Mouse (Mus musculus) urinary bladder, postnatal 25 days (tissue): ENCODE data around the gene Scgb1c1.

ENCODE experiments used
- DNase-seq: peaks from one replicate; pipeline ENCODE4 v3.0.0; 2022; ENCODE audit warnings: low spot score

Gene Scgb1c1

DNA sequence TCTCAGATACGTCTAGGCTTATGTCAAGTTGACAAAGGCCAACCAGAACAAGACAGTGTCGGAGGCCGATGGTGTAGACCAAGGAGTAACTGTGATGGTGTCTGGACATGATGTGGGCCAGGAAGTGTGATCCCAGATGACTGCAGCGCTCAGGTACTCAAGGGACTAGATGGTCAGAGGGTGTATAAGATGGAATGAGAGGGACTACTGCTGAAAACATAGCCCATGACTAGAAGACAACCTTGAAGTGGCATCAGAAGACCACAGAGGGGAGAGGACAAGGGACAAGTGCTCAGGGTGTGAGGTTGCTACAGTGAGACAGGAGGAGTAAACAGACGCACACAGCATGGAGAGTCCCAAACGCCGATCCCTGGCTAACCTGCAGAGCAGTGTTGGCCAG lies 1.5 kb upstream of the Scgb1c1 start:
- DNase-seq: no peak

DNA sequence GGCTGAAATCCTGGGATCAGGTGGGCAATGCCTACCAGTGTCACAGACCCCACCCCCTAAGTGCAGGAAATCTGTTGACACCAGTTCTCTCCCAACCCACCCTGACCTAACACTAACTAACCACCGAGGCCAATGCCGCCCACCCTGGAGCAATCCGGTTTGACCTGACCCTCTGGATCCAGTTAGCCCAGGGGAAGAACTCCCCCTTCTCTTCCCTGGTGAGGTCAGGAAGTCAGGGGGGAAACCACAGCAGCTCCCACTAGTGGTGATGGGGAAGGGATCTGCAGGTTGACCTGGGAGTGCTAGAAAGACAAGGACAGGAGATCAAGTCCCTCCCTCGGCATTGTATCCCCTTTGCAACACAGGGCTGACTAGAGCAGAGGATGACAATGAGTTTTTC lies 336 bp downstream of the Scgb1c1 start:
- DNase-seq: no peak

DNA sequence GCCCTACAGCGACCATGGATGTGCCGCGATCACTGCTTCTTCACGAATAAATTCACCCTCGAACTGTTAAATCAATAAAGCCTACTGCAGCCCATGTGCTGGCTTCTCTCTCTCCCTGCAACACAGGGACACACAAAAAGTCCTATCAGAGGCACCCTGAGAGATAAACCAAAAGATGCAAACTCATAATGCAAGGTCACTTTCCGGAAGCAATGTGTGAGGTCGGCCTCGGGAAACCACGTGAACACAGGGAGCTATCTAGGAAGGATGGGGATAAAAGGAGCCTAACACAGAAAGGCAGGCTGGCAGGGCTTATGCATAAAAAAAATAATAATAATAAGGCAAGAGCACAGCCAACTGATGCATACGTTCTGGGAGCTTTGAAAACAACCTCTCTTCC lies 1.3 kb downstream of the Scgb1c1 start:
- no peak for DNase-seq

GRCm38 (mm10) chr7:140847755-140848580 lies 2.6 kb downstream of the Scgb1c1 start, which contains the start of gene Odf3:
Odf3 (plus strand) TSS chr7:140847805.
- no peak for DNase-seq

DNA sequence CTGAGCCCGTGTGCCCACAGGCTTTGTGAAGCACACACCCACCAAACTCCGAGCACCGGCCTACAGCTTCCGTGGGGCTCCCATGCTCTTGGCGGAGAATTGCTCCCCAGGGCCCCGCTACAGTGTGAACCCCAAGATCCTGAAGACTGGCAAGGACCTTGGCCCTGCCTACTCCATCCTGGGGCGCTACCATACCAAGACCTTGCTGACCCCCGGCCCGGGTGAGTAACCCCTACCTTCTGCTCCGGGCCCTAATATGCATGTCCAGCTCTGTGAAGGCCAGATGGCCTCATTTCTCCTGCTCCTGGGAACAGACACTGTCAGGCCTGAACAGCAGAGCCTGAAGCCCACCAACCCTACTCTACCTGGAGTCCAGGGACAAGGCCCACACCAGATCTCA lies 3.2 kb downstream of the Scgb1c1 start:
- DNase-seq: no peak

DNA sequence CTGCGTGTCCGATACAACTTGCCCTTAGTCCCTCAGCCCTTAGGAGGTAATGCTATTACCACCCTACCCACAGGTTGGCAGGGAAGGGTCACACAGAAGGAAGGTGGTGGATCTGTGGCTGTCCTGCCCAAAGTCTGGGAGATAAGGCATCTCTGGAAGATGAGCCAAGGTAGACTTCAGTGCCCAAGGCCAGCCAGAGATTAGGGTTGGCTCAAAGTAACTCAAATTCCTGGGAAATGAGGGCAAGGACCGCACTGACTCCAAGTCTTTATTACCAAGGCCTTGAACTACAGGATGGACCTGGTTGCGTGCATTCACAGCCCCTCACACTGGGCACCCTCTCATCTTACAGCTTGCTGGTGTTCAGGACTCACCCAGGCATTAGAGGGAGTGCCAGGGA lies 6.6 kb downstream of the Scgb1c1 start:
- no peak for DNase-seq

DNA sequence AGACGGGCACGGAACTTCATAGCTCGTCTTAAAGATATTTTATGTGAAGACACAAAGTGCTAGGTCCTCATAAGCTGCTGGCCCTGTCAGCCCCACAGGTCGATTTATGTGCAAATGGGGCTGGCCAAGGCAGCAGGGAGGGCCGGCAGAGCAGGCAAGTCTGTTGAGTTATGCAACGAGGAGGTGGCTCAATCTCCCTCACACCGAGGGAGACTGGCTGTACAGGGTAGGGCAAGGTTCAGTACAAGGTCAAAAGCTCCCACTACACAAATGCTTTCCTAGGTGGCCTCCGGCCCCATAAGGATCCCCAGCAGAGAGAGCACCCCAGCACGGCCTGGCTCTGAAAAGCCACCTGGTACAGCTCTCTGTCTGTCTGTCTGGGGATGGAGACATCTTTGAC lies 8.0 kb downstream of the Scgb1c1 start:
- DNase-seq: no peak

DNA sequence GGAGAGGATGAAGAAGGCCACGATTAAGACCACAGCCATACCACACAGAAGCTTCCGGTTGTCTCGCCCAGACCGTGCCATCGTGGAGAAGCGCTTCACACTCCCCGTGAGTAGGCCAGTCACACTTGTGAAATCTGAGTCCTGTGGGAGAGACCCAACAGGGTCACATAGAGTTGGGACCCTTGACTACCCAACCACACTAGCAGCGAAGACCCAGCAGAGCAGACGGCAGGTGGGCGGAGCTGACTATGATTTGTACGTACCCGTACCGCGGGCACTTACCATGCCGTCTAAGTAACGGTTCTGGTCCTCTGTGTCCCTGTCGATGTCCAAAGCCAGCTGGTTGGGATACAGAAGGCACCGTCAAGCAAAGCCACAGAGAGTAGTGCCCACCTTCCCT lies 9.1 kb downstream of the Scgb1c1 start:
- no peak for DNase-seq

- no peak for DNase-seq
These were observed 9.8 kb downstream of the Scgb1c1 start for GRCm38 (mm10) chr7:140855181-140855580.

- DNase-seq: peak; percentile 68
These were observed 10.8 kb downstream of the Scgb1c1 start, which contains the start of gene Gm45785 for GRCm38 (mm10) chr7:140855860-140856784. Gm45785 (minus strand) TSS chr7:140856331.

- peak; percentile 87 for DNase-seq
These were observed 11.6 kb downstream of the Scgb1c1 start, which contains the start of gene Ric8a for GRCm38 (mm10) chr7:140856785-140857549. Ric8a (plus strand) TSS chr7:140856957.

DNA sequence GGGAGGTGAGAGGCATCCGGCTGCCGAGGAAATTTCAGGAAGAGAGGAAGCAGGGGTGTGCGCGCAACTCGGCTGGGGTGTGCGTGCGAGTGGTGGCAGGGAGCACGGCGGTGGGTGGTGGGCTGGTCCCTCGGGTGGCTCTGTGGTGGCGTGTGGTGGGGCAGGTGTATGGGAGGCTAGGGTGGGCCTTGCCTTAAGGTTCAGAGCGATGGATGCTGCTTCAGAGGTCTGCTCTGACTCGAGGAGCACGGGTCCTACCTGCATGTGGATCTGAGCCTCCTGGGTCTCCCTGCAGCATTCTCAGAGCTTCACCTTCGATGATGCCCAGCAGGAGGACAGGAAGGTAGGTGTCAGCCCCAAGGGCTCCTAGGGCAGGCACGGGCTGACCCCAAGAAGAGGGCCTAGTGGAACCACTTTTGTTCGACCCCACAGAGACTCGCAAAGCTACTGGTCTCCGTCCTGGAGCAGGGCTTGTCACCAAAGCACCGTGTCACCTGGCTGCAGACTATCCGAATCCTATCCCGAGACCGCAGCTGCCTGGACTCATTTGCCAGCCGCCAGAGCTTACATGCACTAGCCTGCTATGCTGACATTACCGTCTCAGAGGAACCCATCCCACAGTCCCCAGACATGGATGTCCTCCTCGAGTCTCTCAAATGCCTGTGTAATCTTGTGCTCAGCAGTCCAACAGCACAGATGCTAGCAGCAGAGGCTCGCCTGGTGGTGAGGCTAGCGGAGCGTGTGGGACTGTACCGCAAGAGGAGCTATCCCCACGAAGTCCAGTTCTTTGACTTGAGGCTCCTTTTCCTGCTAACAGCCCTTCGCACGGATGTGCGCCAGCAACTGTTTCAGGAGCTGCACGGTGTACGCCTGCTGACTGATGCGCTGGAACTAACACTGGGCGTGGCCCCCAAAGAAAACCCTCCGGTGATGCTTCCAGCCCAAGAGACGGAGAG lies 12.5 kb downstream of the Scgb1c1 start, which contains the start of gene Bet1l:
Gene Bet1l, minus strand, starts transcription at position 28 of the 956 bp plus-strand sequence.
- no peak for DNase-seq

DNA sequence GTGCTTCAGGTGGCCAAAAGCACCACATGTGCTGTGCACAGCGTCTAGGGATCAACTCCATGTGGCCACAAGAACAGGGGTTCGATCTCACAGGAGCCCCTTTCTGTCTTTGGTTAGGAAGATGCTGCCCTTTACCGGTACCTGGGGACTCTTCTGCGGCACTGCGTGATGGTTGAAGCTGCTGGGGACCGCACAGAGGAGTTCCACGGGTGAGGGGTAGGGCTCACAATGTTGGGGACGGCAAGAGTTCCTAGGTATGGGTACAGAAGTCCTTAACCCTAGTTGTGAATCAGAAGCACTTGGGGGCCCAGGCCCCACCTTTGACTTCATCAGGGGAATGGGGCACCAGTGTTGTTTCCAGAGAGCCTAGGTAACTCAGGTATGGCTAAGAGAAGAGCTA lies 13.4 kb downstream of the Scgb1c1 start:
- DNase-seq: no peak

GRCm38 (mm10) chr7:140859997-140860396 lies 14.7 kb downstream of the Scgb1c1 start:
- DNase-seq: no peak

- no peak for DNase-seq
These were observed 15.4 kb downstream of the Scgb1c1 start for GRCm38 (mm10) chr7:140860728-140861127.

- DNase-seq: no peak
These were observed 19.4 kb downstream of the Scgb1c1 start for GRCm38 (mm10) chr7:140864761-140865160.

- DNase-seq: no peak
These were observed 28.9 kb downstream of the Scgb1c1 start for GRCm38 (mm10) chr7:140874224-140874623.

GRCm38 (mm10) chr7:140877364-140877763 lies 32.0 kb downstream of the Scgb1c1 start:
- no peak for DNase-seq

DNA sequence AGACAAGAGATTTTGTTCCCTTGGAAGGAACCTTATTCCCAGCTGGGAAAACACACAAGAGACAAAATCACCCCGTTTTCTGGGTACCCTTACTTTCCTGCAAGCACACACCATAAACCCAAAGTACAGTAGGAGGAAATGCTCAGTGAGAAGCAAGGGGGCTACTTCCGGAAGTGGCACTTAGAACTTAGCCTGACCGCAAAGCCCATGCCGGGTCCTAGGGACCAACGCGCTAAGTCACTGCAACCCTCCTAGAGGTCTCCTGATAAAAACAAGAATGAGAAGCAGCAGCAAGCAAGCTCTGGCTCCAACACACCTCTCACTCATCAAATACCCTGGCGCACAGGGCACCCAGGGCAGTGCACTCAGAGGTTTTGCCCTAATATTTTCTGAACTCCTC lies 34.0 kb downstream of the Scgb1c1 start:
- no peak for DNase-seq

GRCm38 (mm10) chr7:140880419-140880818 lies 35.1 kb downstream of the Scgb1c1 start:
- no peak for DNase-seq
